Mouse (Mus musculus): ENCODE measurements around the gene Gdf2.

DNA sequence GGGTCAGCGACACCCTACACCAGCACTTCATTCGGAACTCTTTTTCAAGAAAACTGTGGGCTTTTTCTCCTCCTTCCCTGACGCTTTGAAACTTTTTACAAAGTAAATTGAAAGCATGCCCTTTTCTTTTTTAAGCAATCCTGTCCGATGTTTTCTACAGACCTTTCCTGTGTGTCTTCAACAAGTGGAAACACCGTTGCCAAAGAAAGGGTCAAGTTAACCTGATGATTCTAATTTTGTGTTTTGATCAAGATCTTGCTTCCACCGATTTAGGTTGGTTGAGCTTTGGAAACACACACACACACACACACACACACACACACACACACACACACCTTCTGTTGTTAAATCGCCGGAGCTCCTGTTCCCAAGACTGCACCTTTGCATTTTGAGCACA, 18.1 kb upstream of the Gdf2 start:
- TF ChIP-seq POLR2A (IDR thresholded peaks at IDR 0.05; ENCODE audit: borderline replicate concordance, insufficient read depth, low read length) (no peak), CTCF (IDR thresholded peaks at IDR 0.05; ENCODE audit: borderline replicate concordance, insufficient read depth, low read depth, low read length) (no peak)

All from cerebellum, adult 2 months (tissue).